Mouse (Mus musculus): Measurements from ENCODE around the gene Zmat5. TPM values are rescaled to one million over a fixed set of nuclear protein-coding genes. Genes with fewer than 3 reads are reported as not detected.
A peak's percentile ranks its signal among the peaks of the same experiment; 100 is the strongest.

Zmat5 gene
- total RNA-seq (2022) = 10 to 100 TPM; 46.3 to 69.2 (median 59.1) TPM

GRCm38 (mm10) chr11:4704072-4704964 lies at the start of gene Zmat5, which contains the start of gene Uqcr10:
TSS of gene Zmat5 (plus strand) at chr11:4704678.
TSS of gene Uqcr10 (minus strand) at chr11:4704342.
- peak; percentile 89 for DNase-seq

- no peak for DNase-seq
Measured at GRCm38 (mm10) chr11:4659818-4660217, 44.7 kb upstream of the Zmat5 start.

GRCm38 (mm10) chr11:4660309-4661025 lies 44.0 kb upstream of the Zmat5 start:
- DNase-seq = no peak

GRCm38 (mm10) chr11:4661324-4661723 lies 43.2 kb upstream of the Zmat5 start:
- DNase-seq = no peak

GRCm38 (mm10) chr11:4661871-4662495 lies 42.5 kb upstream of the Zmat5 start:
- DNase-seq = no peak

- no peak for DNase-seq
Measured at GRCm38 (mm10) chr11:4662496-4662878, 42.0 kb upstream of the Zmat5 start.

GRCm38 (mm10) chr11:4671736-4672135 lies 32.7 kb upstream of the Zmat5 start:
- DNase-seq = no peak

- no peak for DNase-seq
Measured at GRCm38 (mm10) chr11:4674593-4674992, 29.9 kb upstream of the Zmat5 start.

GRCm38 (mm10) chr11:4675126-4675562 lies 29.3 kb upstream of the Zmat5 start:
- no peak for DNase-seq

GRCm38 (mm10) chr11:4675693-4676092 lies 28.8 kb upstream of the Zmat5 start:
- DNase-seq = no peak

GRCm38 (mm10) chr11:4677250-4677872 lies 27.1 kb upstream of the Zmat5 start:
- DNase-seq = no peak

- DNase-seq = no peak
Measured at GRCm38 (mm10) chr11:4678700-4679440, 25.6 kb upstream of the Zmat5 start.

GRCm38 (mm10) chr11:4679441-4679832 lies 25.0 kb upstream of the Zmat5 start:
- DNase-seq = no peak

GRCm38 (mm10) chr11:4680126-4680525 lies 24.4 kb upstream of the Zmat5 start:
- DNase-seq = no peak

GRCm38 (mm10) chr11:4683516-4683915 lies 21.0 kb upstream of the Zmat5 start:
- no peak for DNase-seq

- DNase-seq = no peak
Measured at GRCm38 (mm10) chr11:4684186-4684585, 20.3 kb upstream of the Zmat5 start.

GRCm38 (mm10) chr11:4685071-4685470 lies 19.4 kb upstream of the Zmat5 start:
- no peak for DNase-seq

- DNase-seq = no peak
Measured at GRCm38 (mm10) chr11:4685510-4685909, 19.0 kb upstream of the Zmat5 start.

GRCm38 (mm10) chr11:4687027-4687426 lies 17.5 kb upstream of the Zmat5 start:
- no peak for DNase-seq

- no peak for DNase-seq
Measured at GRCm38 (mm10) chr11:4687874-4688273, 16.6 kb upstream of the Zmat5 start.

GRCm38 (mm10) chr11:4688632-4689380 lies 15.7 kb upstream of the Zmat5 start:
- DNase-seq = no peak

Data from adrenal gland, adult 8-10 months (tissue).